Mouse (Mus musculus): ENCODE measurements around the gene AC170998.1. TPM values are rescaled to one million over a fixed set of nuclear protein-coding genes. Genes with fewer than 3 reads are reported as not detected.

Gene AC170998.1
- polyA plus RNA-seq, 1 experiment from 2014 or later: 3.4 TPM

- DNase-seq (ENCODE audit: low spot score): no peak
- Histone ChIP-seq H3K4me1 (peaks cover 46% of the 10 kb centered on the region), H3K9me3 (replicated peaks) (no peaks in the 10 kb centered on the region), H3K27me3 (ENCODE audit: low read depth, poor library complexity, severe bottlenecking) (no peaks in the 10 kb centered on the region), H3K27ac (replicated peaks) (no peak overlapping the region), H3K36me3 (no peaks in the 10 kb centered on the region), H3K4me3 (no peak overlapping the region)
- 78% methylated on average over 2 of the region's 2 CpGs for WGBS
These were observed 29.2 kb upstream of the AC170998.1 start for GRCm38 (mm10) chr17:28696641-28697040.

DNA sequence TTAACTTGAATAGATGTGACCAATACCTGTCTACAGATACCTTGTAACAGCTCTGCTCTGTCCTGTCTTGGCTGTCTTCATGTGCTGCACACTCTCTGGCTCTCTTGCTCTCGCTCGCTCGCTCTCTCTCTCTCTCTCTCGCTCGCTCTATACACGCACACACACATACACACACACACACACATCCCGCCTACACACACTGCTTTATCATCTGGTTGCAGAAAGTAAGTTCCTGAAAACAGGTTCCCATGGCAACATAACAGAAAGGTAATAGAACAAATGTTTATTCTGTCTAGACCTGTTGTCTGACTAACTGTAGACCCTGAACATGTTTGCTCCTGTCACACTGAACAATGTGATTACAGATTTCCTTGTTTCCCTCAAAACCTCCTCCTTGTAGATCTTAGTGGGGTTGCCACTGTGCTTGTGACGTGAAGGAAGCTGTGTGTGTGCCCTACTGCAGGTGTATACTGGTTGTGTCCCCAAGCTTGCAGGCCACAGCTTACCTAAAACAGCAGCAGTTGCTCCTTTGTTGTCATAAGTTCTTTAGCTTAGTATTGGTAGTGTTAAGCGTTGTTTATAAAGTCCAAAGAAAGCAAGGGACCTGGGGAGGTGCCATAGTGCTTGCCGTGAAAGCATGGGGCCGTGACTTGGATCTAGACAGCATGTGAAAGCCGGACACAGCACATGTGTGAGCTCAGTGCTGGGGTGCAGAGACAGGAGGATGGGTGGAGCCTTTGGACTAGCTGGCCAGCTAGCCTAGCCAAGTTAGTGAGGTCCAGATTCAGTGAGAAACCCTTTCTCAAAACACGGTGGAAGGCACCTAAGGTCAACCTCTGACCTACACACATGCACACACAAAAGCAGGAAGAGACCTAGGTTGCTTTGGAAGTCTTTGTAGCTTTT lies 28.3 kb upstream of the AC170998.1 start:
- Histone ChIP-seq H3K36me3 (no peaks in the 10 kb centered on the region), H3K4me3 (no peak overlapping the region), H3K27me3 (ENCODE audit: low read depth, poor library complexity, severe bottlenecking) (no peaks in the 10 kb centered on the region), H3K4me1 (peaks cover 44% of the 10 kb centered on the region), H3K27ac (replicated peaks) (no peak overlapping the region), H3K9me3 (replicated peaks) (no peaks in the 10 kb centered on the region)
- DNase-seq (ENCODE audit: low spot score): no peak
- WGBS: 86% methylated on average over 13 of the region's 13 CpGs

DNA sequence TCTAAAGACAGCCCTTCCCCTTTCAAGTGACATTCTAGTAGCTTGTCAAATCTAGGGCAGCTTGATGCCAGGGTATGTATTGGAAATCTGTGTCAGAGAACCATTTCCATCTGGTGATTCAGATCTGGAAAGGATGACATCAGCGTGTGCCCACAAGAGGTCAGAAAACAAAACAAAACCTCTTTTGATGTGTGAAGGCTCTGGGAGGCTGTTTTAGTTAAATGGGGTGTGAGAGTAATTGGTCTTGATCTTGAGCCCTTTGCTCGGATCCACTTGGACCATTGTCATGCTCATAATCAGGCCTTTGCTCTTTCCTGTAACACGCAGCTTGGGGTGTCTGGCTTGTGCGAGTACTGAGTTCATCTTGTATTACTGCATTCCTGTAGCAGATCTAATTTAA lies 27.6 kb upstream of the AC170998.1 start:
- Histone ChIP-seq H3K36me3 (no peaks in the 10 kb centered on the region), H3K27me3 (ENCODE audit: low read depth, poor library complexity, severe bottlenecking) (no peaks in the 10 kb centered on the region), H3K9me3 (replicated peaks) (no peaks in the 10 kb centered on the region), H3K4me1 (peaks cover 37% of the 10 kb centered on the region), H3K27ac (replicated peaks) (no peak overlapping the region), H3K4me3 (no peak overlapping the region)
- WGBS: 71% methylated on average over 4 of the region's 4 CpGs
- no peak for DNase-seq (ENCODE audit: low spot score)

- H3K4me3 ChIP-seq: no peak overlapping the region
These were observed 27.2 kb upstream of the AC170998.1 start for GRCm38 (mm10) chr17:28698672-28699071.

DNA sequence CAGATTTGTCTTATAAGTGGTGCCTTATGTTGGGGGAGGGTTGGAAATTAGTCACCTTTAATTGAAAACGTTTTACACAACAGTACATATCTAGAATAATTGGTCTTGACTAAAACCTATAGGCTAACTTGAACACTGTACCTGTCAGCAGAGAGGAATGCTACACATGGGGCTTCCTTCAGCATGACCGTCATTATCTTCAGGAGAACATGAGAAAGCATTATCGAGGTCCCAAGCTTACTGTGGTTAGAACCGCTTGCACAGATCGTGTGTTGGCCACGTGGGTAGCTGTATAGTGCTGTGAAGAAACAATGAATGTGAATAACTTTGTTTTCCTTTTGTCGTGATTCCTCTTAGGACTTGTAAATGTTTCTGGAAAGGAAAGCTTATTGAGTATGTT lies 26.1 kb upstream of the AC170998.1 start:
- no peaks in the 10 kb centered on the region for H3K27me3 ChIP-seq (ENCODE audit: low read depth, poor library complexity, severe bottlenecking)
- WGBS: 93% methylated on average over 7 of the region's 7 CpGs
- no peak for DNase-seq (ENCODE audit: low spot score)
- H3K9me3 ChIP-seq (replicated peaks): no peaks in the 10 kb centered on the region
- H3K27ac ChIP-seq (replicated peaks): no peak overlapping the region
- peaks cover 26% of the 10 kb centered on the region for H3K4me1 ChIP-seq
- H3K36me3 ChIP-seq: no peaks in the 10 kb centered on the region
- no peak overlapping the region for H3K4me3 ChIP-seq

More at GRCm38 (mm10) chr17:28698672-28699071, 27.2 kb upstream of the AC170998.1 start:
- no peak overlapping the region for H3K27ac ChIP-seq (replicated peaks)
- 91% methylated on average over 2 of the region's 2 CpGs for WGBS
- no peaks in the 10 kb centered on the region for H3K36me3 ChIP-seq
- H3K9me3 ChIP-seq (replicated peaks): no peaks in the 10 kb centered on the region
- H3K27me3 ChIP-seq (ENCODE audit: low read depth, poor library complexity, severe bottlenecking): no peaks in the 10 kb centered on the region
- peaks cover 32% of the 10 kb centered on the region for H3K4me1 ChIP-seq
- DNase-seq (ENCODE audit: low spot score): no peak

- no peaks in the 10 kb centered on the region for H3K27me3 ChIP-seq (ENCODE audit: low read depth, poor library complexity, severe bottlenecking)
- H3K9me3 ChIP-seq (replicated peaks): no peaks in the 10 kb centered on the region
- H3K36me3 ChIP-seq: no peaks in the 10 kb centered on the region
- H3K4me3 ChIP-seq: no peak overlapping the region
- H3K4me1 ChIP-seq: peaks cover 21% of the 10 kb centered on the region
- no peak overlapping the region for H3K27ac ChIP-seq (replicated peaks)
- DNase-seq (ENCODE audit: low spot score): no peak
- 96% methylated on average over 4 of the region's 4 CpGs for WGBS
These were observed 24.7 kb upstream of the AC170998.1 start for GRCm38 (mm10) chr17:28701171-28701570.

DNA sequence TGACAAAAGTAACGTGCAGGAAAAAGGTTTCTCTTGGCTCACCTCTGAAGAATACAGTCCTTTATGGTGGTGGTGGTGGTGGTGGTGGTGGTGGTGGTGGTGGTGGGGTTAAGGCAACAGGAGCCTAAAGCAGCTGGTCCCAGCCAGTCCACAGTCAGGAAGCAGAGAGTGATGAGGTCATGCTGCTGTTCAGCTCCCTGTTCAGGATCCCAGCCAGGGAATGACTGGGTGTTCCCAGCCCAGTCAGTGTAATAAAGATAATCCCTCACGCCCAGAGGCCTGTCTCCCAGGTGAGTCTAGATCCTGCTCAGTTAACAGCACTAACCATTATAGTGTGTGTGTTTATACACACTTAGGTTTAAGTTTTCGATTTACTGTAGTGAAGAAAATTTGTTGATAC lies 24.1 kb upstream of the AC170998.1 start:
- no peaks in the 10 kb centered on the region for H3K36me3 ChIP-seq
- H3K27ac ChIP-seq (replicated peaks): no peak overlapping the region
- no peaks in the 10 kb centered on the region for H3K9me3 ChIP-seq (replicated peaks)
- peaks cover 19% of the 10 kb centered on the region for H3K4me1 ChIP-seq
- no peak overlapping the region for H3K4me3 ChIP-seq
- WGBS: 91% methylated on average over 3 of the region's 3 CpGs
- H3K27me3 ChIP-seq (ENCODE audit: low read depth, poor library complexity, severe bottlenecking): no peaks in the 10 kb centered on the region
- DNase-seq (ENCODE audit: low spot score): no peak

DNA sequence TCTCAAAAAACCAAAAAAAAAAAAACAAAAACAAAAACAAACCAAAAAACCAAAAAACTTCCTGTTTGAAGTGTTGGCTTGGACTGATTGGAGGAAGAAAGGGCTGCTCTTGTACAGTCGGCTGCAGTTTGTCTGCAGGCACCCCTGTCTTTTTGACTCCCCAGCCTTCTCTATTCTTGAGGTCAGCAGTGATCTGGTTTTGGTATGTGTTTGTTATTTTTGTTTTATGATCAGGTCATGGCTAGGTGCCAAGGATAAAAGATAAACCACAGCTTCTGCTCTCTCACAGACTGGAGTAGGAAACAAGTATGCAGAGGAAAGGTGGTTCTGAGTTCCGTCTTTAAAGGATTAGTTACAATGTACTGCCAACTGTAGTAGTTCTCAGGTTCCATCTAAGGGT lies 23.2 kb upstream of the AC170998.1 start:
- H3K4me1 ChIP-seq: peaks cover 13% of the 10 kb centered on the region
- DNase-seq (ENCODE audit: low spot score): no peak
- H3K9me3 ChIP-seq (replicated peaks): no peaks in the 10 kb centered on the region
- no peaks in the 10 kb centered on the region for H3K36me3 ChIP-seq
- H3K27me3 ChIP-seq (ENCODE audit: low read depth, poor library complexity, severe bottlenecking): no peaks in the 10 kb centered on the region
- H3K27ac ChIP-seq (replicated peaks): no peak overlapping the region
- 87% methylated on average over 2 of the region's 2 CpGs for WGBS
- H3K4me3 ChIP-seq: no peak overlapping the region

- Histone ChIP-seq H3K4me3 (no peak overlapping the region), H3K27ac (replicated peaks) (no peak overlapping the region), H3K9me3 (replicated peaks) (no peaks in the 10 kb centered on the region), H3K36me3 (no peaks in the 10 kb centered on the region), H3K27me3 (ENCODE audit: low read depth, poor library complexity, severe bottlenecking) (no peaks in the 10 kb centered on the region), H3K4me1 (peaks cover 4% of the 10 kb centered on the region; the same call in 1 of the 2 replicates)
- DNase-seq (ENCODE audit: low spot score): no peak
- 71% methylated on average over 1 of the region's 1 CpGs for WGBS
These were observed 19.2 kb upstream of the AC170998.1 start for GRCm38 (mm10) chr17:28706697-28707096.

DNA sequence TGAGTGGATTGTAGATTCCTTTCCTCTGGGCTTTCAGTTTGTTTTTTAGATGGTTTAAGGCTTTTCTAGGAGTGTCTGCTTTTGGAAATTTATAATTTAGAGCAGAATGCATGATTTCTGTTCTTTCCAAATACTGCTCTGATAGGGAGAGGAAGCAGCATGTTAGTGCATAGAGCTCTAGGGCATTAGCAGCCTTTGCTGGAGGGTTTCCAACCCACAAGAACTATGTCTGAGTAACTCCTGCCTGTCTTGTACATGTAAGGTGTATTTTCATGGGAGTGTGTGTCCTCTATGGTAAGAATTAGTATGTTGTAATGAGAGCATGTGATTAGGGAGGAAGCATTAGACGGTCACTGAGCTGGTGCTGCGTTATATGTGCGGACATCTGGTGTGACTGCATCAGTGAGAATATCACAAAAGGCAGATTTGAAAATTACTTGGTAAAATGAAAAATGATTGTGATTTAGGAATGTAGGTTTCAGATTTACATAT lies 18.7 kb upstream of the AC170998.1 start:
- Histone ChIP-seq H3K27me3 (ENCODE audit: low read depth, poor library complexity, severe bottlenecking) (no peaks in the 10 kb centered on the region), H3K27ac (replicated peaks) (no peak overlapping the region), H3K36me3 (no peaks in the 10 kb centered on the region), H3K4me3 (no peak overlapping the region), H3K4me1 (peaks cover 4% of the 10 kb centered on the region; the same call in 1 of the 2 replicates), H3K9me3 (replicated peaks) (no peaks in the 10 kb centered on the region)
- DNase-seq (ENCODE audit: low spot score): no peak
- WGBS: 95% methylated on average over 3 of the region's 3 CpGs

DNA sequence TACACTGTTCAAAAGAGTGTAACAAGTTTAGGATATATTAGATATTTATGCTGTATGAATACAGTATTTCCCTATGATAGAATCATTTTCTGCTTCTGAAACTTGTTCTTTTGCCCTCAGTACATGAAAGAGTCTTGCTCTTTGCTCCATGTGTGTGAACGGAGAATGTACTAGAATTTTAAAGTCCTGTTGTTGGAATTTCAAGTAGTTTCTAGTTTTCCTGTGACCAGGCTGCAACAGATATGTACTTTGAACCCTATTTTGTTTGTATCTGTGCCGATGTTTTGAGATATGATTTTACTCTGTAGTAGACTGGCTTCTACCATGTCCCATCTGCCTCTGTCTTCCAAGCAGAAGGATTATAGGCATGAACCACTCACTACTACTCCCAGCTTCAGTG lies 18.1 kb upstream of the AC170998.1 start:
- WGBS: 91% methylated on average over 2 of the region's 2 CpGs
- no peak for DNase-seq (ENCODE audit: low spot score)
- no peak overlapping the region for H3K27ac ChIP-seq (replicated peaks)
- no peaks in the 10 kb centered on the region for H3K36me3 ChIP-seq
- H3K4me3 ChIP-seq: no peak overlapping the region
- H3K4me1 ChIP-seq: peaks cover 4% of the 10 kb centered on the region; the same call in 1 of the 2 replicates
- H3K27me3 ChIP-seq (ENCODE audit: low read depth, poor library complexity, severe bottlenecking): no peaks in the 10 kb centered on the region
- H3K9me3 ChIP-seq (replicated peaks): no peaks in the 10 kb centered on the region

DNA sequence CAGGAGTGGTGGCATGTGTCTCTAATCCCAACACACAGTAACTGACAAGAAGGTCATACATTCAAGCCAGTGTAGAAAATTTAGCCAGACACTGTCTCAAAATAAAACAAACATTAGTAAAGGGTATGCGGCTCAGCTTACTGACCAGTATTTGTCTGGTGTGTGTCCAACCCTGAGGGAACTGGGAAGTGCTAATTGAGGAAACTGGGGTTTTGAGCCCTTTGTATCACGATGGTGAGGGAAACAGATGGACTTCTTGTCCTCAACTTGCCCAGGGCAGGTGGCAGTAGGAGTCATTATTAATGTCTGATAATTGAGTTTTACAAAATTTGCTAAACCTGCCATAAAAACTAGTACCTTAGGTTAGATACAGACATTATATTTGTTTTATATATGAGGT lies 16.9 kb upstream of the AC170998.1 start:
- Histone ChIP-seq H3K4me1 (peaks cover 4% of the 10 kb centered on the region; the same call in 1 of the 2 replicates), H3K9me3 (replicated peaks) (no peaks in the 10 kb centered on the region), H3K27me3 (ENCODE audit: low read depth, poor library complexity, severe bottlenecking) (no peaks in the 10 kb centered on the region), H3K36me3 (peaks cover 7% of the 10 kb centered on the region), H3K4me3 (no peak overlapping the region), H3K27ac (replicated peaks) (no peak overlapping the region)
- DNase-seq (ENCODE audit: low spot score): no peak
- WGBS: 71% methylated on average over 2 of the region's 2 CpGs

DNA sequence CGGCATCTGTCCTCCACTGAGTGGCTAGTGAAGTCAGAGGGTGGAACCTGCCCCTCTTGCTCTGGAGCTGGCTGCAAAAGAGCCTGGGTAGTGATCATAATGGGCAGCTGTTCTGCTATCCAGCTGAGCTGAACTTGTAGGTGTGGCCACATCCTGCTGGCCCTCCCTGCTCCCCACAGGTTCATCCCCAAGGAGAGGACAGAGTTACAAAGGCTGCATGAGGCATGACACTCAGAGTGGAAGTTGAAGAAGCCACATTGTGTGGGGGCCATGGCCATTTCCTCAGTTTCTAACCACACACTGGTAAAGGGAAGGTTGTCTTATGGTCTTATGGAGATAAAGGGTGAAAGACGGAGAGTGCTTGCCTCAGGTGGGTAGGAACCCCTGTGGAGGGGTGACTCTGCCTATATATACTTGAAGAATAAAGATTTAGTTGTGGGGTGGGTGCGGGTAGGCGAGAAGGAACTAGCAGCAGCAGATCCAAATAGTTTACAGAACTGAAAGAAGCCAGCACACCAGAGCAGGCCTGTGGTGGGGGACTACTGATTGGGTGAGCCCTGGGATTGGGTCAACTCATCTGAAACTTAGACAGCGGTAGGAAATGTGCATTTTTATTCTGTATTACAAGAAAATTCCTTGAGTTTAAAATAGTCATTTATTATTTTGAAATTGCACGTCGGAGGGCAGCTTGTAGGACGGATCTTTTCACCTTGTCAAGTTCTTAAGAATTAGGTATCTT lies 16.2 kb upstream of the AC170998.1 start:
- Histone ChIP-seq H3K27ac (replicated peaks) (no peak overlapping the region), H3K9me3 (replicated peaks) (no peaks in the 10 kb centered on the region), H3K4me1 (peaks cover 4% of the 10 kb centered on the region; the same call in 1 of the 2 replicates), H3K36me3 (peaks cover 14% of the 10 kb centered on the region), H3K4me3 (no peak overlapping the region), H3K27me3 (ENCODE audit: low read depth, poor library complexity, severe bottlenecking) (no peaks in the 10 kb centered on the region)
- DNase-seq (ENCODE audit: low spot score): no peak
- 94% methylated on average over 8 of the region's 8 CpGs for WGBS

Data from midbrain, embryonic 10.5 days (tissue).